Mouse (Mus musculus): ENCODE results near the gene Gas2. TPM values are rescaled to one million over a fixed set of nuclear protein-coding genes. Genes with fewer than 3 reads are reported as not detected.

The Gas2 gene
- polyA plus RNA-seq, 1 experiment = 2.6 TPM

- DNase-seq (ENCODE audit: low read depth) = no peak
Observed at GRCm38 (mm10) chr7:51880121-51880520, 18.3 kb downstream of the Gas2 start.

- DNase-seq (ENCODE audit: low read depth) = no peak
Observed at GRCm38 (mm10) chr7:51885345-51885744, 23.5 kb downstream of the Gas2 start.

GRCm38 (mm10) chr7:51887678-51888567 lies 26.1 kb downstream of the Gas2 start:
- no peak for DNase-seq (ENCODE audit: low read depth)

GRCm38 (mm10) chr7:51889601-51890000 lies 27.8 kb downstream of the Gas2 start:
- no peak for DNase-seq (ENCODE audit: low read depth)

- DNase-seq (ENCODE audit: low read depth) = no peak
Observed at GRCm38 (mm10) chr7:51892224-51892965, 30.6 kb downstream of the Gas2 start.

- DNase-seq (ENCODE audit: low read depth) = no peak
Observed at GRCm38 (mm10) chr7:51893008-51893407, 31.2 kb downstream of the Gas2 start.

GRCm38 (mm10) chr7:51894133-51894801 lies 32.5 kb downstream of the Gas2 start:
- no peak for DNase-seq (ENCODE audit: low read depth)

GRCm38 (mm10) chr7:51894939-51895338 lies 33.1 kb downstream of the Gas2 start:
- DNase-seq (ENCODE audit: low read depth) = no peak

- DNase-seq (ENCODE audit: low read depth) = no peak
Observed at GRCm38 (mm10) chr7:51899066-51899465, 37.3 kb downstream of the Gas2 start.

GRCm38 (mm10) chr7:51913292-51914050 lies 51.7 kb downstream of the Gas2 start:
- no peak for DNase-seq (ENCODE audit: low read depth)

GRCm38 (mm10) chr7:51914132-51914531 lies 52.3 kb downstream of the Gas2 start:
- DNase-seq (ENCODE audit: low read depth) = no peak

- DNase-seq (ENCODE audit: low read depth) = no peak
Observed at GRCm38 (mm10) chr7:51928761-51929519, 67.1 kb downstream of the Gas2 start.

GRCm38 (mm10) chr7:51931217-51931616 lies 69.4 kb downstream of the Gas2 start:
- DNase-seq (ENCODE audit: low read depth) = no peak

- DNase-seq (ENCODE audit: low read depth) = no peak
Observed at GRCm38 (mm10) chr7:51937337-51937736, 75.5 kb downstream of the Gas2 start.

GRCm38 (mm10) chr7:51940461-51940860 lies 78.6 kb downstream of the Gas2 start:
- DNase-seq (ENCODE audit: low read depth) = no peak

GRCm38 (mm10) chr7:51955424-51956041 lies 93.7 kb downstream of the Gas2 start:
- DNase-seq (ENCODE audit: low read depth) = no peak

- DNase-seq (ENCODE audit: low read depth) = no peak
Observed at GRCm38 (mm10) chr7:51957766-51958165, 96.0 kb downstream of the Gas2 start.

- no peak for DNase-seq (ENCODE audit: low read depth)
Observed at GRCm38 (mm10) chr7:51960698-51961374, 99.0 kb downstream of the Gas2 start.

GRCm38 (mm10) chr7:51962219-51962952 lies 100.6 kb downstream of the Gas2 start:
- DNase-seq (ENCODE audit: low read depth) = no peak
